Mouse (Mus musculus) intestine, embryonic 14.5 days (tissue): ENCODE measurements around the gene Ppp1r2. TPM values are rescaled to one million over a fixed set of nuclear protein-coding genes. Genes with fewer than 3 reads are reported as not detected.
A peak's percentile ranks its signal among the peaks of the same experiment; 100 is the strongest.

Experiments
- ATAC-seq: fragments of 200-750 bp; cut with Nextera tagmentation; replicated peaks from 2 replicates; pipeline ENCODE4 v1.8.0; 2017; ENCODE audit warnings: low read depth, moderate number of reproducible peaks, moderate TSS enrichment, moderate library complexity; ENCODE audit not compliant: low FRiP score, low TSS enrichment
- DNase-seq: peaks from one replicate; pipeline ENCODE4 v3.0.0-alpha.2; 2018; ENCODE audit warnings: low spot score
- H3K27ac ChIP-seq: fragments of 300-500 bp; sonication (generic); 2 replicates; pipeline ENCODE4 v1.5.1; 2014; ENCODE audit warnings: low read depth, mild to moderate bottlenecking, control low read depth
- H3K27me3 ChIP-seq: fragments of 300-500 bp; sonication (generic); replicated peaks from 2 replicates; pipeline ENCODE4 v1.6.1; 2014; ENCODE audit warnings: low read length, control low read depth; ENCODE audit not compliant: control insufficient read depth, insufficient read depth
- H3K36me3 ChIP-seq: fragments of 300-500 bp; sonication (generic); 2 replicates; pipeline ENCODE4 v1.6.1; 2014; ENCODE audit warnings: low read length, control low read depth; ENCODE audit not compliant: control insufficient read depth, insufficient read depth
- H3K4me1 ChIP-seq: fragments of 300-500 bp; sonication (generic); replicated peaks from 2 replicates; pipeline ENCODE4 v1.6.1; 2014; ENCODE audit warnings: low read length, control low read depth, mixed read lengths; ENCODE audit not compliant: control insufficient read depth, insufficient read depth
- H3K4me2 ChIP-seq: fragments of 300-500 bp; sonication (generic); 2 replicates; pipeline ENCODE4 v1.6.1; 2014; ENCODE audit warnings: low read length
- H3K4me3 ChIP-seq: fragments of 300-500 bp; sonication (generic); 2 replicates; pipeline ENCODE4 v1.5.1; 2014; ENCODE audit warnings: low read depth, low read length, control low read depth, mixed read lengths
- H3K9ac ChIP-seq: fragments of 300-500 bp; sonication (generic); 2 replicates; pipeline ENCODE4 v1.6.1; 2014; ENCODE audit warnings: mild to moderate bottlenecking, low read length
- H3K9me3 ChIP-seq: fragments of 300-500 bp; sonication (generic); 2 replicates; pipeline ENCODE4 v1.6.1; 2016; ENCODE audit warnings: low read length, control low read depth; ENCODE audit not compliant: control insufficient read depth
- WGBS: fragments of 180-500 bp; shearing (Covaris S2); extraction: QIAGEN DNeasy Blood & Tissue Kit; methylation state at CpG from one replicate; pipeline ENCODE4 v1.1.7; 2014; 5-methylcytosine and 5-hydroxymethylcytosine counted together
- polyA plus RNA-seq: library from polyadenylated mRNA; unstranded; fragments of >200 nt; fragmentation: Nextera tagmentation; extraction: Ambion mirVana; gene quantifications from 2 replicates; pipeline ENCODE4 v1.2.1, GENCODE M21; 2014

Gene Ppp1r2
- polyA plus RNA-seq, 1 experiment from 2014 or later: 85.2 TPM

DNA sequence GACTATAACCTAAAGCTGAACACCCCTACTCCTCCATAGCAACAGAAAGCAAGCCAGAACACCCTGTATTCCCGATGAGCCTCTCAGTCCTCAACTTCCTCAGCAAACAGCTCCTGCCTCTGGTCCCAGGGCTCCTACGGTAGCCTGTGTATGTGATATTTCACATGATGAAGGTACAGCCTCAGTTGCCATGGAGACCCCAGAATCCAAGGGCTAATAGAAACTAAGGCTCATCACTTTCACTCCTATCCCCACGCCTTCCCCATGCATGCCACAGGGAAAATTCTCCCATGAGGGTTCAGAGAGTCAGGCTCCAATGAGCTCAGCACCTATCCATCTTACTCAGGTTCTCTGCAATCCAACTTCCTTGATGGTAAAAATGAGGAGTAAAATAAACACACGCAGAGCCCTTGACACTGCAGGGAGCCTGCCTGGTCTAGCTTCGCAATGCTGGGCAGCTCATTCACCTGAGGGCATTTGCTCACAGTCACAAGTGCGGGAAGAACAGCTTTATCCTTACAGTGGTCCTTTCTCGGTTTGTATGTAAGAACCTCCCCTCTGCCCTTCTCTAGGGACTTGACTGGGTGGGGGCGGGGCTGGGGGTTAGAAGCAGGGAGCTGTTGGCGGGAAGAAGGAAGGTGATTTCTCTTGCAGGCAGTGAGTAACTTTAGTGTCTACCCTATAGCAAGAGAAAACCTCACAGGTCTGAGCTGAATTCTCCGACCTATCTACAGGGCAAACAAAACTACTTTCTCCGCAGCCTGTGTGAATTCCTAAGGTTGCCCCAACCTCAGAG is 24.3 kb upstream of the Ppp1r2 start:
- Histone ChIP-seq H3K27ac (no peak overlapping the region), H3K9ac (no peak overlapping the region), H3K4me2 (no peak overlapping the region), H3K4me1 (peaks cover 12% of the 10 kb centered on the region; the same call in 1 of the 2 replicates), H3K9me3 (no peaks in the 10 kb centered on the region), H3K36me3 (no peaks in the 10 kb centered on the region), H3K27me3 (no peaks in the 10 kb centered on the region), H3K4me3 (no peak overlapping the region)
- ATAC-seq (no peak), DNase-seq (peak; percentile 60)
- whole genome bisulfite sequencing: 36% methylated on average over 11 of the region's 11 CpGs

DNA sequence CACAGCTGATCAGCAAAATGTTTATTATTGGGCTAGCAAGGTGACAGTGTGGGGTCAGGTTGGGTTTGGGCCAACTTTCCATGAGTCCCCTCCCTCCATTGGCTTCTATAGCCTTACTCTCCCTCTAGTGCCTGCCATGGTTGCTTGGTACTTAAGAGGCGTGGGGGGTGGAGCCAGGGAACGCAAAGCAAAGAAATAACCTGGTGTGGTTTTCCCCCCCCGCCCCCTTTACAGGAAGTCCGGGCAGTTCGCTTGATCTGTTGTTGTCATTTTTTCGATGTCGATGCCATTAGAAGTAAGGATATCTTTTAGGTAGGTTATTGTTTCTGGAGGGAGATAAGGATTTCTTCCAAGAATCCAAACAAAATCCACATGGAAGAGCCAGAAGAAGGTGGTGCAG is 22.0 kb upstream of the Ppp1r2 start:
- no peaks in the 10 kb centered on the region for H3K9me3 ChIP-seq
- H3K27me3 ChIP-seq: no peaks in the 10 kb centered on the region
- 93% methylated on average over 7 of the region's 7 CpGs for WGBS
- DNase-seq (no peak), ATAC-seq (no peak)
- H3K4me1 ChIP-seq: peaks cover 12% of the 10 kb centered on the region; the same call in 1 of the 2 replicates
- no peak overlapping the region for H3K4me3 ChIP-seq
- no peak overlapping the region for H3K27ac ChIP-seq
- no peak overlapping the region for H3K9ac ChIP-seq
- H3K4me2 ChIP-seq: no peak overlapping the region
- H3K36me3 ChIP-seq: no peaks in the 10 kb centered on the region

DNA sequence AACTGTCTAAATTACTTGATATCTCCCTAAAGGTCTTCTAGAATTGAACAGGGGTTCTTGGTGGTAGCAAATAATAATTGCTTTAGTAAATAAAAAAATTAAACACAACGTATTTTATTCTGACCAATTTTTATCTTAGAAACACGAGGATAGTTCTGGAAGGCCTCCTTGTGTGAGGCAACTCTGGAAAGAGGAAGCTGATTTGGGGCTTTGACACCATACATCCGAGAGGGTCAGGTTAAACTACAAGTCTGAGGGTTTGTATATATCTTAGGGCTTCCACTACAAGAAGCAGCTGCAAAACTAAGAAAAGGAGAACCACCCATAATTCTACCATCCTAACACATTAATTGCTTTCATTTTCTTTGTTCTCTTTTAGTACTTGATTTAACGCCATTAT is 18.7 kb upstream of the Ppp1r2 start:
- ATAC-seq (no peak), DNase-seq (no peak)
- Histone ChIP-seq H3K27me3 (no peaks in the 10 kb centered on the region), H3K9me3 (no peaks in the 10 kb centered on the region), H3K4me3 (no peak overlapping the region), H3K4me1 (peaks cover 11% of the 10 kb centered on the region), H3K9ac (no peak overlapping the region), H3K4me2 (no peak overlapping the region), H3K27ac (no peak overlapping the region), H3K36me3 (no peaks in the 10 kb centered on the region)
- WGBS: 64% methylated on average over 4 of the region's 4 CpGs

DNA sequence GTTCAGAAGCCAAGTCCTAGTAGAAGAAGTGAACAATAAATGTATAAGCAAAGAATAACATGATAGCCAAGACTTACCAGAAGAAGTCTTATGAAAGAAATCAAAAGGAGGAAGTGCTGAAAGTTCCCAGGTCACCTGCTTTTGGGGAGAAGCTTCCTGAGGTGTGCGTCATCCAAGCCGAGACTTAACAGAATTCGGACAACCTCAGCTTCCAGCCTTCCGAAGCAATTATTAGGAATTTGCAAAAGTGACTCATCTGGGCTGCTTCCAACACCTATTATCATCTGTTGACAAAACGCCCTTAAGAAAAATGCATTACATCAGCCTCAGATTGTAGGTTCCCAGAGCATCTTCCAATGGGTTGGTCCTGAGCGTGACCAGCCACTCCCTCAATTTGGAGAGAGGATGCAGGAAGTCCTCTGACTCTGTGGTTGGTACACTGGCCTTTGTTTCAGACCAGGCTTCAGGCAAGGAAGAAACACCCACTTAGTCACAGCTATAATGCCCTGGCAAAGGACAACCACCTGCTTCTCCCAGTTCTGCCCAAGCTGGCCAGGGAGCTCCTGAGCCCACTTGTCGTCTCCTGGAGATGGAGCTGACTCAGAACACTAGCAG is 15.8 kb upstream of the Ppp1r2 start:
- Histone ChIP-seq H3K9ac (no peak overlapping the region), H3K4me3 (no peak overlapping the region), H3K4me1 (peaks cover 11% of the 10 kb centered on the region), H3K36me3 (no peaks in the 10 kb centered on the region), H3K4me2 (no peak overlapping the region), H3K27me3 (no peaks in the 10 kb centered on the region), H3K9me3 (no peaks in the 10 kb centered on the region), H3K27ac (peak overlapping the region; percentile 62; the same call in 1 of the 2 replicates)
- ATAC-seq: no peak
- no peak for DNase-seq
- 74% methylated on average over 7 of the region's 7 CpGs for WGBS

DNA sequence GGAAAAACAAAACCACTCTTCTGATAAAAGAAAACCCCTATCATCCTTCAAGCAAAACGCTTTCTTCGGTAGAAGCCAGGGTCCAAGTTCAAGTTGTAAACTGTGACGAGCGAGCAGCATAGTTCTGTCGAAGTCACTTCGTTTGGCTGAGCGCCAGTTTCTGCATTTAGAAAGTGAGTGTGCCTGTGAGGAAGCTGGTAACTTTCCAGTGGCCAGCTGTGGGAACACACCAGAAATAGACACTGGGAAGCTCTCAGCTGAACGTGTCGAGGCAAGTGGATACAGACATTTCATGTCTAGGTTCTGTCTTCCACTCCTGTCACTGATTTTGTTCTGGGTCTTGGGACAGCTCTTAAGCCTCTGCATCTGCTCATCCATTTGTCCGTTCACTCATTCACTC is 15.2 kb upstream of the Ppp1r2 start:
- peak; percentile 70; the same call in 1 of the 2 replicates for ATAC-seq
- Histone ChIP-seq H3K9ac (no peak overlapping the region), H3K4me1 (peaks cover 11% of the 10 kb centered on the region), H3K27me3 (no peaks in the 10 kb centered on the region), H3K27ac (peak overlapping the region; percentile 62; the same call in 1 of the 2 replicates), H3K4me2 (0 out of 2 replicates have a peak overlapping the region, but pooled peaks have one; percentile 6), H3K36me3 (no peaks in the 10 kb centered on the region), H3K4me3 (no peak overlapping the region), H3K9me3 (no peaks in the 10 kb centered on the region)
- peak; percentile 74 for DNase-seq
- WGBS: 27% methylated on average over 10 of the region's 10 CpGs

DNA sequence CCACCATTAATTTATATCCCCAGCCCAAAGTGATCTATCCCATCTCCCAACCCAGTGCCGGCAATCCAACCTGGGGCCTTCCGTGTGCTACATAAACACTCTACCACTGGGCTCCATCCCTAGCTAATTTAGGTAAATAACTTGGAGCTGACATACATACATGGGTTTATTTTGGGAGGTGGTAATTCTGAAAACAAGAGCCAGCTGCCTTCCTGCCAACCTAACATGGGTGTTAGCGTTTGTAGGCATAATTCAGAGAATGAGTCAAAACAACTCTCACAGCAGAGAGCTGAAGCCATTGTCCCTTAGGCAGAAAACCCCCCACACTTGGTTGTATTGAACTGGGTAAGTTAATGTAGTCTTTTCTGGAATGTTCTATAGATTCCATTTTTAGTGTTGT is 12.6 kb upstream of the Ppp1r2 start:
- peaks cover 11% of the 10 kb centered on the region for H3K4me1 ChIP-seq
- H3K9me3 ChIP-seq: no peaks in the 10 kb centered on the region
- no peak overlapping the region for H3K27ac ChIP-seq
- ATAC-seq (no peak), DNase-seq (no peak)
- no peak overlapping the region for H3K9ac ChIP-seq
- no peak overlapping the region for H3K4me3 ChIP-seq
- H3K36me3 ChIP-seq: no peaks in the 10 kb centered on the region
- H3K27me3 ChIP-seq: no peaks in the 10 kb centered on the region
- H3K4me2 ChIP-seq: no peak overlapping the region
- 68% methylated on average over 3 of the region's 3 CpGs for WGBS

DNA sequence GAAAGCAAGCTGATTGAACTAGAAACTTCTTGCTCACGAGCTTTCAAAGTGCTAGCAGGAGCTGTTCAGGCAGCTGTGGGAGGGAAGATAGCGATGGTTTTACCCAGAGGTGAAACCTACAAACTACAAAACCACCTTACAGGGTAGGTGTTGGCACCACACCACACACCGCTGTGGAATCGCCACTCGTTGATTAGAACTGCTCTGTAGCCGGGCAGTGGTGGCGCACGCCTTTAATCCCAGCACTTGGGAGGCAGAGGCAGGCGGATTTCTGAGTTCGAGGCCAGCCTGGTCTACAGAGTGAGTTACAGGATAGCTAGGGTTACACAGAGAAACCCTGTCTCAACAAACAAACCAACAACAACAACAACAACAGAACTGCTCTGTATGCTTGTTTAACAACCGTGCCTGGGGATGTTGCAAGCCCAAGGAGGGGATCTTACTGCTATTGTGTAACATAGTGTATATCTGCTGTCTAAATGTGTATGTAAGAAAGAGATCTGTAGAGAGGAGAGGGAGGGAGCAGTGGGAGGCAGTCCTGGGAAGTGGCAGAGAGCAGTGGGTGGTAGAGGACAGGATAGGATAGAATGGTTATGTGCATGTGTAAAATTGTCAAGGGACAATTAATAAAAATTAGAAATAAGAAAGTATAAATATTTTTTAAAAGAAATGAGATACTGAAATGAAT is 11.9 kb upstream of the Ppp1r2 start:
- 89% methylated on average over 11 of the region's 11 CpGs for WGBS
- DNase-seq: no peak
- no peaks in the 10 kb centered on the region for H3K36me3 ChIP-seq
- no peak overlapping the region for H3K4me3 ChIP-seq
- H3K9me3 ChIP-seq: no peaks in the 10 kb centered on the region
- H3K27me3 ChIP-seq: no peaks in the 10 kb centered on the region
- peaks cover 11% of the 10 kb centered on the region for H3K4me1 ChIP-seq
- no peak overlapping the region for H3K27ac ChIP-seq
- no peak for ATAC-seq
- H3K9ac ChIP-seq: no peak overlapping the region
- no peak overlapping the region for H3K4me2 ChIP-seq

DNA sequence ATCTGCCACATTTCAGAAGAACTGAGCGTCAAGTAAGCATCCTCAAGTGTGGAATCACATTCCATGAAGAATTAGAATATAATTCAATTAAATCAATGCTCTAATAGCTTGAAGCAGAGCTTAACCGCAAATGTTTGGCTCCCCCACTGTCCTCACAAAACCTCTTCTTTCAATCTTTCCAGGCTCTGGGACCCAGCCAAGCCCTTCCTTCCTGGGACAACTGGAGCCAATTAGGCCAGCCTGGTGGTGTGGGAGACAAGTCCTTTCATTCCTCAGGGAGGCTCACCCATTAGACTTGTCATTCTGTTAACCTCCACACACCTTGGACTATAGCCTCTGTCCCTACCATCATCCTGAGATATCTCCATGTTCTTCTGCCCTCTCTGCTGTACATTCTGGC is 6.9 kb upstream of the Ppp1r2 start:
- 82% methylated on average over 2 of the region's 2 CpGs for WGBS

More for the DNA sequence above, 6.9 kb upstream of the Ppp1r2 start:
- no peaks in the 10 kb centered on the region; the same call in 1 of the 2 replicates for H3K4me1 ChIP-seq
- H3K4me2 ChIP-seq: no peak overlapping the region
- no peak overlapping the region for H3K27ac ChIP-seq
- no peaks in the 10 kb centered on the region for H3K9me3 ChIP-seq
- no peak overlapping the region for H3K9ac ChIP-seq
- no peak for ATAC-seq
- H3K4me3 ChIP-seq: no peak overlapping the region
- no peaks in the 10 kb centered on the region for H3K27me3 ChIP-seq
- no peak for DNase-seq
- H3K36me3 ChIP-seq: no peaks in the 10 kb centered on the region
